Mouse (Mus musculus) 416B (cell line): ENCODE data around the gene Hist1h4j.

Experiments
- DNase-seq: peaks from one replicate; pipeline ENCODE4 v3.0.0; 2011; ENCODE audit warnings: low read depth

Gene Hist1h4j

DNA sequence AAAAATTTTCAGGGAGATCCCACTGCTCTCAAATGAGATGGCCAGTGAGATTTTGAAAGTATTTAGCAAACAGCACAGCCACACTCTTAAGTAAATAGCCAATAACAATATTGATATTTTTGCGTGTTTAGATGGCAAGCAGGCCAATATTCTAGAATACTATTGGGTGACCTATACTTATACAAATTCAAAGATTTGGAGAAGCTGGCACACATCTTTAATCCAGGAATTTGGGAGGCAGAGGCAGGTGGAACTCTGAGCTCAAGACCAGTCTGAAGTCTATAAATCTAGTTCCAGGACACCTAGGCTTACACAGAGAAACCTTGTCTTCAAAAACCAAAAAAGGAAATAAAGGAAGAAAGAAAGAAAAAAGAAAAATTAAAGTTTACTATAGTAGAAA, 46.8 kb downstream of the Hist1h4j start:
- DNase-seq: no peak

DNA sequence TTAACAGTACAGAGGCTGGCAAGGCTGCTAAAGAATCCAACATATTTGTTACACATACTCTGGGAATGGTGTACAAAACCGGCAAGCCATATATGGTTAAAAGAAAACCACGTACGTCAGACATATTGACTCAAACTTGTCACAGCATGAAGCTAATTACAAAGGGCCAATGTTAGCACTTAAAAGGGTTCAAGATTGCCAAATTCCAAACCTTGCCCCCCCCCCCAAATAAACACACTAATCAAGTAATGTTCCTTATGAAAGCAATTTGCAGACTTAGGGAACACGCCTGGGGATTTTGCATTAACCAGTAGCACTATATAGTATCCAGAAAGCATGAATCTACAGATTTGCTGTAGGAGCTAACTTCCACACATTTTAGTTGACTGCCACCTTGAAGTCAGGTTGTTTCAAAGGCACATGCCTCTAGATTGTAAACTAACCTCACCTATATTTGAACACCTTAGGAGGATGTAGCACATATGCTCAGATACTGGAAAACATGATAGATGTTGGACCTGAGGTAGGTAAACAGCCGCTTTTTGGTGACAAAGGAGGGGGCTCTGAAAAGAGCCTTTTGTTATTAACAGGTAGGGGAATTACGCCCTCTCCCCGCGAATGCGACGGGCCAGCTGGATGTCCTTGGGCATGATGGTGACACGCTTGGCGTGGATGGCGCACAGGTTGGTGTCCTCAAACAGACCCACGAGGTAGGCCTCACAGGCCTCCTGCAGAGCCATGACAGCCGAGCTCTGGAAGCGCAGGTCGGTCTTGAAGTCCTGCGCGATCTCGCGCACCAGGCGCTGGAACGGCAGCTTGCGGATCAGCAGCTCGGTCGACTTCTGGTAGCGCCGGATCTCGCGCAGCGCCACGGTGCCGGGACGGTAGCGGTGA, 47.7 kb downstream of the Hist1h4j start:
- DNase-seq: peak; percentile 95

- peak; percentile 99 for DNase-seq
Observed at GRCm38 (mm10) chr13:21783255-21783617, 48.4 kb downstream of the Hist1h4j start, which contains the start of gene Hist1h3i. Gene Hist1h3i (minus strand): TSS chr13:21783370.

DNA sequence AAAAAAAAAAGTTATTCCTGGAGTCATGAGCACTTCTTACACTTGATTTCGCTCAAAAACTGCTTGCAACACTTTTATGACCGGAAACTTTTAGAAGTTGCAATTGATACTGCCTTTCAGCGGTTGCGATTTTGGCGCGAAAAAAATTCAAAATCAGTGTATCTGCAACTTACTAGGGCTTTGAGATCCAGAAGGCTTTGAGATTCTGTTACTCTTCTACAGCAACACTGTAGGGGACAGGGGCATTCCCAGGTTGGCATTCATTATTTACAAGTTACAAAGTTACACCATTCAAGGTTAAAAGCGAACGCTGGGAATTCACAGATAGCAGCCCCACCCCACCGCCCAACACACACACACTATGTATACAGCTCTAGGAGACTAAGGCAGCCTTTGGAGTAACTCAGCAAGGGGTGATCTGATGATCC, 48.9 kb downstream of the Hist1h4j start:
- peak; percentile 87 for DNase-seq

DNA sequence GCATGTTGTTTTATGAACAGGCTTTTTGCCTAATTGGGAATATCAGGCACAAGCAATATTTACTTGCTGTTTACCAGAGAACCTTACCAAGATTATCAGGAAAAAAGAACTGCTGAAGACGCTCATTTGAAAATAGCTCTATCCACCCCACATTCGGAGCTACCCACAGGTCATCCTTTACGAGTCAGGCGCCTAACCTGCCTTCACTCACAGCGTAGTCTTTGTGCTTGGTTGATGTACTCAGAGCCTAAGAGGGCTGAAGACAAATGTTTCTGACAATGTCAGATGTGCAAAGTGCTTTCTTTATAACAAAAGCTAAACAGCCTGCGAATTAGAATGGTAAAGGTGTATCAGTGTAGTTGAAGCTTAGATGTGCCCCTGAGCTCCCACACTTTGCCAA, 49.4 kb downstream of the Hist1h4j start:
- DNase-seq: no peak
